In genomic region chr1:20478266-20478659, GRCm38 (mm10) we compare ENCODE assay signal across 10 mouse cellular contexts.
DNase-seq lines count a peak whose midpoint lies in the region; ATAC-seq and TF ChIP-seq lines count a peak whose summit lies in the region.
"Had no signal": no experiment of that assay in that cellular context is flagged by ENCODE, and none has a peak within 500 bp of the region (broad histone marks: within the 10 kb centered on the region; RNA-seq: fewer than 3 reads in every experiment).

No protein-coding gene starts in this region.

- peak overlapping the region; percentile 60 for H3K4me2 ChIP-seq in heart, postnatal 0 days (ENCODE audit: low read depth, low read length)
- peak overlapping the region; percentile 66 for H3K4me2 ChIP-seq in embryonic facial prominence, embryonic 14.5 days (ENCODE audit: low read depth, low read length)
- peak overlapping the region; percentile 68 for H3K4me2 ChIP-seq in intestine, embryonic 16.5 days (ENCODE audit: low read depth, low read length)
- H3K4me2 ChIP-seq in midbrain, postnatal 0 days (ENCODE audit: low read depth, low read length, poor library complexity, severe bottlenecking): peak overlapping the region; percentile 68

- no peak for TF ChIP-seq EP300 in heart, postnatal 0 days (IDR thresholded peaks at IDR 0.05; ENCODE audit: low read depth)

- H3K27me3 ChIP-seq in heart, postnatal 0 days (ENCODE audit: control insufficient read depth, insufficient read depth, low read length): no peaks in the 10 kb centered on the region; the same call in 1 of the 2 replicates
- H3K27me3 ChIP-seq in embryonic facial prominence, embryonic 14.5 days (replicated peaks; ENCODE audit: control insufficient read depth, insufficient read depth, low read length): no peaks in the 10 kb centered on the region; the same call in 1 of the 2 replicates
- no peaks in the 10 kb centered on the region for H3K27me3 ChIP-seq in intestine, embryonic 16.5 days (replicated peaks; ENCODE audit: control insufficient read depth, insufficient read depth, low read length)
- H3K27me3 ChIP-seq in midbrain, postnatal 0 days (ENCODE audit: insufficient read depth, low read length): no peaks in the 10 kb centered on the region

- no peaks in the 10 kb centered on the region for H3K4me1 ChIP-seq in heart, postnatal 0 days (ENCODE audit: control insufficient read depth, insufficient read depth)
- H3K4me1 ChIP-seq in embryonic facial prominence, embryonic 14.5 days (ENCODE audit: control insufficient read depth, insufficient read depth, low read length): no peaks in the 10 kb centered on the region
- no peaks in the 10 kb centered on the region for H3K4me1 ChIP-seq in intestine, embryonic 16.5 days (ENCODE audit: control insufficient read depth, insufficient read depth, low read length)
- H3K4me1 ChIP-seq in midbrain, postnatal 0 days (ENCODE audit: insufficient read depth, low read length): no peaks in the 10 kb centered on the region
- H3K4me1 ChIP-seq: megakaryocyte, embryonic 14.5 days had no signal

- no peak overlapping the region for H3K27ac ChIP-seq in heart, postnatal 0 days (ENCODE audit: low read depth)
- H3K27ac ChIP-seq in embryonic facial prominence, embryonic 14.5 days (replicated peaks; ENCODE audit: low read depth, low read length): no peak overlapping the region
- no peak overlapping the region for H3K27ac ChIP-seq in intestine, embryonic 16.5 days (ENCODE audit: low read length)
- H3K27ac ChIP-seq in midbrain, postnatal 0 days (ENCODE audit: low read depth, low read length): peak overlapping the region; percentile 83

- H3K9me3 ChIP-seq in heart, postnatal 0 days (replicated peaks; ENCODE audit: control insufficient read depth, low read length): no peaks in the 10 kb centered on the region
- H3K9me3 ChIP-seq in embryonic facial prominence, embryonic 14.5 days (ENCODE audit: control insufficient read depth, low read length): no peaks in the 10 kb centered on the region
- H3K9me3 ChIP-seq in intestine, embryonic 16.5 days (ENCODE audit: control insufficient read depth, low read length): no peaks in the 10 kb centered on the region
- no peaks in the 10 kb centered on the region for H3K9me3 ChIP-seq in midbrain, postnatal 0 days (ENCODE audit: low read length)
- H3K9me3 ChIP-seq: megakaryocyte, embryonic 14.5 days had no signal

- no peak for TF ChIP-seq CTCF in heart, postnatal 0 days (IDR thresholded peaks at IDR 0.05; ENCODE audit: low read depth)
- no peak for TF ChIP-seq CTCF in midbrain, postnatal 0 days (IDR thresholded peaks at IDR 0.05)

- H3K36me3 ChIP-seq in heart, postnatal 0 days (replicated peaks; ENCODE audit: control insufficient read depth, insufficient read depth, low read length): no peaks in the 10 kb centered on the region
- no peaks in the 10 kb centered on the region for H3K36me3 ChIP-seq in embryonic facial prominence, embryonic 14.5 days (ENCODE audit: control insufficient read depth, insufficient read depth, low read length)
- no peaks in the 10 kb centered on the region for H3K36me3 ChIP-seq in intestine, embryonic 16.5 days (ENCODE audit: control insufficient read depth, insufficient read depth, low read length)
- no peaks in the 10 kb centered on the region for H3K36me3 ChIP-seq in midbrain, postnatal 0 days (ENCODE audit: insufficient read depth, low read length)

- ATAC-seq in heart, postnatal 0 days (ENCODE audit: insufficient read depth, low read depth): no peak
- peak; percentile 26; the same call in 1 of the 2 replicates for ATAC-seq in embryonic facial prominence, embryonic 14.5 days (ENCODE audit: low read depth)
- no peak; the same call in 1 of the 2 replicates for ATAC-seq in intestine, embryonic 16.5 days
- ATAC-seq in midbrain, postnatal 0 days (ENCODE audit: low FRiP score): no peak

- WGBS in heart, postnatal 0 days: 28% methylated on average over 6 of the region's 6 CpGs
- WGBS in embryonic facial prominence, embryonic 14.5 days: 23% methylated on average over 6 of the region's 6 CpGs
- 20% methylated on average over 6 of the region's 6 CpGs for WGBS in intestine, embryonic 16.5 days
- 17% methylated on average over 6 of the region's 6 CpGs for WGBS in midbrain, postnatal 0 days

- DNase-seq in heart, postnatal 0 days (ENCODE audit: low spot score): no peak
- no peak for DNase-seq in heart, postnatal 4 days
- no peak for DNase-seq in embryonic facial prominence, embryonic 14.5 days (ENCODE audit: low spot score)
- DNase-seq in midbrain, postnatal 0 days (ENCODE audit: low spot score): no peak
- no peak for DNase-seq in gastrocnemius, adult 18-20 months (ENCODE audit: low spot score)
- DNase-seq in adrenal gland, adult (ENCODE audit: inconsistent age in 2 of 2, low spot score in 1 of 2): no peak
- no peak for DNase-seq in urinary bladder, adult 18-20 months (ENCODE audit: low spot score in 2 of 2)

- no peak overlapping the region for H3K9ac ChIP-seq in heart, postnatal 0 days (replicated peaks; ENCODE audit: low read depth, low read length)
- peak overlapping the region; percentile 53; the same call in 1 of the 2 replicates for H3K9ac ChIP-seq in embryonic facial prominence, embryonic 14.5 days (ENCODE audit: low read depth, low read length)
- H3K9ac ChIP-seq in intestine, embryonic 16.5 days (ENCODE audit: low read depth, low read length): 0 out of 2 replicates have a peak overlapping the region, but pooled peaks have one; percentile 5
- H3K9ac ChIP-seq in midbrain, postnatal 0 days (replicated peaks; ENCODE audit: low read length, poor library complexity, severe bottlenecking): peak overlapping the region; percentile 57

- H3K4me3 ChIP-seq in heart, postnatal 0 days (ENCODE audit: low read depth, low read length): peak overlapping the region; percentile 33
- H3K4me3 ChIP-seq in embryonic facial prominence, embryonic 14.5 days (ENCODE audit: low read depth, low read length): peak overlapping the region; percentile 39
- peak overlapping the region; percentile 46 for H3K4me3 ChIP-seq in intestine, embryonic 16.5 days (ENCODE audit: low read length)
- peak overlapping the region; percentile 39 for H3K4me3 ChIP-seq in midbrain, postnatal 0 days (ENCODE audit: low read depth, low read length)
- H3K4me3 ChIP-seq: erythroblast, embryonic 14.5 days; megakaryocyte, embryonic 14.5 days had no signal
